Mouse (Mus musculus) cerebellum, adult 11-12 months (tissue): ENCODE data around the gene 1810013L24Rik.
"Not testable (repeated sequence)": the region's sequence is repeated elsewhere in the genome, so short reads cannot be mapped to it uniquely, and the experiment has no call there.

ENCODE experiments used
- DNase-seq: peaks from one replicate; pipeline ENCODE4 v3.0.0; 2022

1810013L24Rik gene

DNA sequence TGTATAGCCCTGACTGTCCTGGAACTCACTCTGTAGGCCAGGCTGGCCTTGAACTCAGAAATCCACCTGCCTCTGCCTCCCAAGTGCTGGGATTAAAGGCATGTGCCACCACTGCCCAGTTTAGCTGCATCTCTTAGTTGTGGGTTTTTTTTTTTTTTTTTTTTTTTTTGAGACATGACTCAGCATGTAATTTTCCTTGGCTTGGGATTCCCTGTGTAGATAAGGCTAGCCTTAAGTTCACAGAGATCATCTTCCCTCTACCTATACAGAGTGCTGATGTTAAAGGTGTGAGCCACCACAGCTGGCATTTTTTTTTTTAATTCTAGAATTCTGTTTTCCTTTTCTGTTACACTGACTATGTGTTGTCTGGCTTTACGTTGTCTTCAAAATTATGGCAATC, 7.7 kb downstream of the 1810013L24Rik start:
- DNase-seq, result no peak

- DNase-seq, result no peak
Measured at GRCm38 (mm10) chr16:8838921-8839320, 9.0 kb downstream of the 1810013L24Rik start.

DNA sequence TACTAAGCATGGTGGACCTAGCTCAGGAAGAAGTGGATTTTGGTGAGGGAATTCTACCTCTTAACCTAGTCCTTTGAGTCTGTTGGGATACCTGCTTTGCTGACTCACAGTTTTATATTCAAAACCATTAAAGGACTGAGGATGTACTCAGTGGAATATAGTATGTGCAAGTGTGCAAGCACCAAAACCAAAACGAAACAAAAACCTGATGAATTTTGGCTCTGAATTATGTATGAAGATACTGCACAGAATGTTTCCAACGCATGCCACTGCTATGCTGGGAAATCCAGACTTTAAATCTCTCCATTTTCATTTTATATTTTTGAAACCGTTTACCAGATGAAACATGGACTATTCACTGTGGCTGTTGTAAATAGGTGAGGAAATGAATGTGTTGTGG, 10.7 kb downstream of the 1810013L24Rik start:
- no peak for DNase-seq

DNA sequence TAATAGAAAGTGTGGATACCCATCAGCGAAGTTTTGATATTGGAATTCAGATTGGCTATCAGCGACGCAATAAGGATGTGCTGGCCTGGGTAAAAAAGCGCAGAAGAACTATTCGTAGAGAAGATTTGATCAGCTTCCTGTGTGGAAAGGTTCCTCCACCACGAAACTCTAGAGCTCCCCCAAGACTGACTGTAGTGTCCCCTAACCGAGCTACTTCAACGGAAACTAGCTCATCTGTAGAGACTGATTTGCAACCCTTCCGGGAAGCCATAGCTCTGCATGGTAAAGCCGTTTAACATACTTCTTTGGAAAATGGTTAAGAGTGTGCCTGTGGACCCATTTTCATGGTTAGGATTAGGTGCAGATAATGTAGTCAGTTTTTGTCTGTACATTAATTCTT, 13.1 kb downstream of the 1810013L24Rik start:
- no peak for DNase-seq

DNA sequence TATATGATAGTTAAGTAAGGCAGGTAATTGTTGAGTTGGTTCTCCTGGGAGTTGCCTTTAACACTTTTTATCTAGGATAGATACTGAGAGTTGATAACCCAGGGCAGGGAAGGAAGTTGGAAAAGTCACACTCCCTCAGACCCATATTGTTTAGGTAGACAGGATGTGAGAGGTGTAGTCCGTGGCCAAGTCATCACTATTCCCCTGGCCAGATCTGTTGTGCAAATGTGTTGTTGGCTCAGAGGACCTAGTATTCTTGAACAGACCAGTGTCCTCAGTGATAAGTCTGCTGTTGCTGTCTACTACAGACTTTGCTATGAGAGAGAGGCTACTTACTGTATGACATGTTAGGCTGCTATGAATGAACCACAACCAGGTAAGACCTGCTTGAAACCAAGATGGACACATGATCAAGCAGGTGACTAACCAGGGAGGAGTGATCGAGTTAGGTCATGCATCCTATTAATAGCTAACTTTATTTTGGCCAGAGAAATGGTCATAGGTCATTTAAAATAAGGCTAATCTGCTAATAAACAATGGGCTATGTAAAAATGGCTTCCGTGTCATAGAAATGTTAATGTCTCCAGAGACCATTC, 13.8 kb downstream of the 1810013L24Rik start:
- no peak for DNase-seq

DNA sequence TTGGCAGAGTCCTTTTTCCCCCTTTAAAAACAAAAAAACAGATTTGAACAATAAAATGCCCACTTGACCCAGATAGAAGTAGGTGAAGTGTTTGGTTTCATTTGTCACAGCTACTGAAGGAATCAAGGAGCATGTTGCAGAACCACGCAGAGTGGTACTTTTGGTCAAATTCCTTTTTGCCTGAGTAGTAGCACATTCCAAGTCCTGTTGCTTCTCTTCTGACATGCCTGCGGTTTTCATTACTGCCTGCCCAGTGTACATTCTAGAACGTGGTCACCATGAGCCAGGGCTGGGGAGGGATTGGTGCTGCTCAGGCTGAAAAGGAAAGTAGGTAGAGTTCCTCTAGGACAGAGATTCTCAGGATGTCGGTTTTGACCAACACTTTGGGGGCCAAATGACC, 16.1 kb downstream of the 1810013L24Rik start:
- DNase-seq, result no peak

DNA sequence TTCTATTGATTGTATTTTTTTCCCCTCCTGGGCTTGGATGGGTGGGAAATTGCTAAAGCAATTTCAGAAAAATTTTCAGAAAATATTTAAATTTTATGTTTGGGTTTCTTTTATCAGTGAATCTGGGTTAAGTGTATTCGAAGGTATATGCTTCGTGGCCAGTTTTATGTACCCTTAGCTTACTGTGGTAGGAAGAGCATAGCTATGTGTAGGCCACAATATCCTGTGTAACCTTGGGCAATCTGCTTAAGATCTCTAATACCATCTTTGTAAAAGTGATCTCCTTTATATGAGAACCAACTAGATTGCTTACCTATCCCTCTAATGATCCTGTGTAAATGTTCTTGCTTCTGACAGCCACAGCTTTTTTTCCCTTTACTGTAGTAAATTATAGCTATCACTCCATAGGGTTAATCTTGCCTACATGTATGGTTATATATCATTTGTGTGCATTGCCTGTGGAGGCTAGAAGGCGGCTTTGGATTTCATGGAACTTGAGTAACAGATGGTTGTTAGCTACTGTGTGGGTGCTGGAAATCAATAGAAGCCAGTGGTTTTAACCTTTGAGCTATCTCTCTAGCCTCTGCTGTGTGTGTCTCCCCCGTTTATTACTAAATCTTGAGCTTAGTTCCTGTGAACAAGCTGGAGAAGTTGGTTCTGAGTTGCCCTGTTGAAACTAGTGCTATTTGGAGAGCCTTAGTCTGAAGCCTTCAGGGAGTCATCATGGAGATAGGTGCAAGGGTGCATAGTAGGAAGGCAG, 18.6 kb downstream of the 1810013L24Rik start:
- DNase-seq, result no peak

- no peak for DNase-seq
Measured at GRCm38 (mm10) chr16:8849929-8850328, 20.0 kb downstream of the 1810013L24Rik start.

DNA sequence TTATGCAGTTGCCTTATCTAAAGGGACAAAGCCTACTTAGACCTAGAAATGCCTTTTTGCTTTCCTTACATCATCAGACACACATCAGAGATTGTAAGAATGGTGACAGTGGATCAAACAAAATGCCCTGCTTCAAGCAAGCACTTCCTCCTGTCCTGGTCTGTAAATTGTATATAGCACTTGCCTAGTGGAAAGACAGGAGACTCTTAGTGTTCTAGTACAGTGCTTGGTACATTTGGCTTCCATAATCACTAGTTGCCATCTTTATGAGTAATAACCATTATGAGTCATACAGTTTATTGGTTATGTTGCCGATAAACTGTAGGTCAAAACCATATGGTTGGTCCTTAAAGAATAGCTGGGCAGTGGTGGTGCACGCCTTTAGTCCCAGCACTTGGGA, 25.2 kb downstream of the 1810013L24Rik start:
- DNase-seq, result no peak

DNA sequence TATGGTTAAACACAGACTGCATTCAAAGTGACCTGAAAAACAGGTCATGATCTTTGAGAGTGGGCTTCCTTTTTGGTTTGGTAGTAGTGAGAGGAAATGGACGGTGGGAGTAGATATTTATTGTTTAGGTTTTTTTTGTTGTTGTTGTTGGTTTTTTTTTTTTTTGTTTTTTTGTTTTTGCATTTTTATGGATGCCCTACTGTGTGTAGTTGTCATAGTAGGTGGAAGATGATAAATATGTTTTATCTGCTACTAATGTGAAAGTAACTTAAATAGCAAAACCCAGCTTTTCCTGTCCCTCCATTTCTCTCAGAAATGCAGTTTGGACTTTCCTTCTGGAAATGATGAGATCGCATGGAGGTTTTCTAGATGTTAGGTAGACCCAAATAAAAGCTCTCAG, 26.9 kb downstream of the 1810013L24Rik start:
- no peak for DNase-seq

DNA sequence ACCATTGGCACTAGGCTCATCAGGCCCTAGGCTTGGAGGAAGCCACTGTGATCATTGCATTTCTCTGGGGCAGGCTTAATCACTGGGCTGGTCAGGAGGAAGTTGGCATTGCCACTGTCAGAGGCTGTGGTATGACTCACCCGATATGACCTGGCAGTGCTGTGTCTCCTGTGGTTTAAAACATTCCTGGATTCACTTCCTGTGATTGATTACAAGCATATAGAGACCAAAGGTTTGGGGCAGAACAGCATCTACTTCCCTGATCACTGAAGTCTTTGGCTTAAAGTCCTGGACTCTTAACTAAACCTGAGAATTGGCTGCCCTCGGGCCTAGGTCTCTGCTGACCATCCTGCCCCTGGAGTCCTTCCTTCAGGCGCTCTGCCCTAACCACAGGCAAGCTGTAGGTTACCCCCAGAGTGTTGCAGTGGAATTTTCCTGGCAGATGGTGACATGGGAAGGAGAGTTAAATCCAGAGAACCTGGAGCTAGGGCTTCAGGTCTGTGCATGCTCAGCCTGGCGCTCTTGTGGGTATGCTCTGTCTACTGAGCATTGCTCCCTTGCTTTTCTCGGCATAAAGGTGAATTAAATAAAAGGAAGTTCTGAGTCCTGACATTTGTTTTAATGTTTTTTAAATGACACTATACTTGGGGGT, 32.6 kb downstream of the 1810013L24Rik start:
- DNase-seq, result peak; percentile 76

DNA sequence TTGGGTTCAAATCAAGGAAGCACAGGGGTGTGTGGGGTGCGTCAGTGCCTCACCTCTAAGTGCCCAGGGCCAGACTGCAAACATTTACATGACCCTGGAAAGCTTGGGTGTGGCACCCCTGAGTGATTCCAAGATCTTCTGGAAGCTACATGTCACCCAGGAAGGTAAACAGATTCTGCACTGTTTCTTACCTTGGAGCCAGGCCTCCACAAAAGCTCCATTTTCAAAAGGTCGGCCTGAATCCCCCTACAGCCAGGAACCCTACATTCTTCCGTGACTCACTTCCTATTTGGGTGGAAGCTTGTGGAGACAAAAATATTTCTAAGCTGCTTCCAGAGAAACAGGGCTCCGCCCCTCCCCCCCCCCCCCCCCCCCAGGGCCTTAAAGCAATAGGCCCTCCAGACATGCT, 34.3 kb downstream of the 1810013L24Rik start:
- peak; percentile 32 for DNase-seq

DNA sequence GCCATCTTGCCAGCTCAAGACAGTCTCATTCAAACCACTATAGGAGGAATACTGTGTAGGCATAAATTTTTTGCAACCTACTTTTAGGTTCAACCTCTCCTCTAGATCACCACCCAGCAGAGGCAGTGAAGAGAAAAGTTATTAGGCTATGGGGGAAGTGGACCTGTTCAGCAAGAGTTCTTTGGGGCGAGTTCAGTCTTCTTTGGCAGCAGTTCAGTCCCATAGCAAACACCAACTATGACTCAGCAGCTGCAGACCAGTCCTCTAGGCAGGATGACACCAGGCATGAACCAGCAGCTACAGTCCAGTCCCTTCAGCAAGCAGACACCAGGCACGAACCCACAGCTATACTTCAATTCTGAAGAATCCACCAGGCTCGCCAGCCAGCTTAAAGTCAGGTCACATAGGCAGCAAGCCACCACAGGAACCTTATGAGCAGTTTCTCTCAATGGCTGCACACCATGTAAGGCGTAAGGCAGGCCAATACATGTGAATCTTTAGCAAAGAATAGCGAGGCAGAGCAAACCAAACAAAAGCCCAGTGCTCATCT, 37.6 kb downstream of the 1810013L24Rik start:
- no peak for DNase-seq

DNA sequence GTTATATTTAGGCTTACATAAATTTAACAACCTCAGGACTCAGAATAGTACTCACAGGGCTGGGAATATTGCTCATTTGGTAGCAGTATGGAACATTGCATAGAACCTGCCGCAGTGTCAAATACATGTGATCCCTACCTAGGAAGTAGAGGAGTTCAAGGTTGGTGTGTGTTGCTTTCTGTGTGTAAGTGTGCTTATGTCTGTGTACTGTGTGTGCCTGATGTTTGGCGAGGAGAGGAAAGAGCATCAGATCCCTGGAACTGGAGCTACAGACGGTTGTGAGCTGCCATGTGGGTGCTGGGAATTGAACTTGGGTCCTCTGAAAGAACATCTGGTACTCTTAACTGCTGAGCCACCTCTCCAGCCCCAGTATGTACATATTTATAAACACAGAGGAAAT, 38.6 kb downstream of the 1810013L24Rik start:
- DNase-seq, result no peak

DNA sequence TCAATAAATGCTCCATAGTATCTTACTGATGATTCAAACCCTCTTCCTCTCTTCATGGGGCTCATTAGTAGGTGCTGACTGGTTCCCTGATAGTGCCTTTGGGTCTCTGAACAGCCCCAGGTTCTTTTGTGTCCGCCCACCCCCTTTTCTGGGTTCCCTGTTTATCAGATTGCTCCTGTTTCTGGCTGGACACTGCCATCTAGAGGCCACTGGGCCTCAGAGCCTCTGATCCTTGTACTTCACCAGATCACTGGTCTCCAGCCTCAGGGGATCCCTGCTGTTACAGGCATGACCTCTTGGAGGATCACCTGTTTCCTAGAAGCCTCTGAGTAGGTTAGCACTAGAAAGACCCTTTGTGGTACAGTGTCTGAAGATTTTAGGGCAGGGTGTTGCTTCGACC, 39.8 kb downstream of the 1810013L24Rik start:
- DNase-seq, result peak; percentile 69

GRCm38 (mm10) chr16:8871376-8871775, 41.5 kb downstream of the 1810013L24Rik start:
- DNase-seq, result no peak

DNA sequence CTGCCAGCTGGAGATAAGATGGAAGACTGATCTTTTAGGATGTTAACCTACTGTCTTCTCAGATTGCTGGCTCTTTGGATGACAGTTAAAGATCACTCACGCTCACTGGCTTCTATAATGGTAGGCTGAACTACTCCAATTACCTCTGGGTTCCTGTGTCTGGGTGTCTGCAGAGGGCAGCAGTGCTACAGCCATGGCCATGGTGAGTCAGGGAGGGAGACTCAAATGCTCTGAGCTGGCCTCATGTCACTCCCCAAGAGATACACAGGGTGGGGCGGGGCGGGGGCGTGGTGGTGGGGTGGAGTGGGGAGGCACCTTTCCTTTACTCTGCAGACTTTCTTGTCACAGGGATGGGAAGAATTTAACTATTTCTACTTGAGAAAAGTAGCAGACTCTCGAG, 42.1 kb downstream of the 1810013L24Rik start:
- DNase-seq, result no peak

GRCm38 (mm10) chr16:8872486-8872885, 42.6 kb downstream of the 1810013L24Rik start:
- DNase-seq, result no peak

- DNase-seq, result no peak
Measured at GRCm38 (mm10) chr16:8880076-8880475, 50.2 kb downstream of the 1810013L24Rik start.

- DNase-seq, result peak; percentile 85
Measured at GRCm38 (mm10) chr16:8883674-8884241, 53.9 kb downstream of the 1810013L24Rik start.

- not testable (repeated sequence) for DNase-seq
Measured at GRCm38 (mm10) chr16:8894214-8894613, 64.3 kb downstream of the 1810013L24Rik start.

- DNase-seq, result no peak
Measured at GRCm38 (mm10) chr16:8895301-8895700, 65.4 kb downstream of the 1810013L24Rik start.

DNA sequence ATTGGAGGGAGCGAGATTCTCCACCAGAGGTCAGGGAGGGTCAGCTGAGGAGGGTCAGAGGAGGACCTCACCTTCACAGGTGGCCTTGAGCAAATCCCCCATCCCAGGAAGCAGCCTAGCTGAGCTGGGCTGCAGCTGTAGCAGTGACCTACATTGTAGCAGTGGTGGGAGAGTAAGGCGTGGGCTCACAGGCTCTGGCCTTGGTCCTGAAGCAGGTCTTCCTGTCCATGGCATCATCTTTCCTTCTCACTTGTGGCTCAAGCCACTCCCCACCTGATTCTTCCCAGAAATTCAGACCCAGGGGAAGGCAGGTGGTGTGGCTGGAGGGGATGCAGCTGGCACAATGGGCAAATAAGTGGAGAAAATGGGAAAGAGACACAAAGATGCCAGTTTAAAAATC, 76.2 kb downstream of the 1810013L24Rik start:
- not testable (repeated sequence) for DNase-seq
